Mouse (Mus musculus) midbrain, embryonic 15.5 days (tissue): Measurements from ENCODE around the gene Uck1. TPM values are rescaled to one million over a fixed set of nuclear protein-coding genes. Genes with fewer than 3 reads are reported as not detected.
A peak's percentile ranks its signal among the peaks of the same experiment; 100 is the strongest.

Experiments used
- ATAC-seq: fragments of 200-750 bp; cut with Nextera tagmentation; replicated peaks from 2 replicates; pipeline ENCODE4 v1.8.0; 2017; ENCODE audit warnings: moderate TSS enrichment
- H3K27ac ChIP-seq: fragments of 300-500 bp; sonication (generic); 2 replicates; pipeline ENCODE4 v1.5.1; 2015; ENCODE audit warnings: mild to moderate bottlenecking, inconsistent platforms
- H3K27me3 ChIP-seq: fragments of 300-500 bp; sonication (generic); replicated peaks from 2 replicates; pipeline ENCODE4 v1.6.1; 2015; ENCODE audit warnings: inconsistent platforms
- H3K36me3 ChIP-seq: fragments of 300-500 bp; sonication (generic); replicated peaks from 2 replicates; pipeline ENCODE4 v1.6.1; 2015; ENCODE audit warnings: inconsistent platforms
- H3K4me1 ChIP-seq: fragments of 300-500 bp; sonication (generic); 2 replicates; pipeline ENCODE4 v1.6.1; 2015; ENCODE audit warnings: inconsistent platforms
- H3K4me2 ChIP-seq: fragments of 300-500 bp; sonication (generic); 2 replicates; pipeline ENCODE4 v1.6.1; 2015; ENCODE audit warnings: inconsistent platforms, mild to moderate bottlenecking, moderate library complexity
- H3K4me3 ChIP-seq: fragments of 300-500 bp; sonication (generic); 2 replicates; pipeline ENCODE4 v1.5.1; 2015; ENCODE audit warnings: mild to moderate bottlenecking, inconsistent platforms
- H3K9ac ChIP-seq: fragments of 300-500 bp; sonication (generic); 2 replicates; pipeline ENCODE4 v1.6.1; 2015; ENCODE audit warnings: mild to moderate bottlenecking, inconsistent platforms
- H3K9me3 ChIP-seq: fragments of 300-500 bp; sonication (generic); 2 replicates; pipeline ENCODE4 v1.6.1; 2016; ENCODE audit warnings: inconsistent platforms
- WGBS: fragments of 180-500 bp; shearing (Covaris S2); methylation state at CpG from one replicate; pipeline ENCODE4 v1.1.7; 2015; ENCODE audit warnings: mixed read lengths; 5-methylcytosine and 5-hydroxymethylcytosine counted together
- polyA plus RNA-seq: library from polyadenylated mRNA; unstranded; fragments of >200 nt; fragmentation: Nextera tagmentation; extraction: Ambion mirVana; gene quantifications from 2 replicates; pipeline ENCODE4 v1.2.1, GENCODE M21; 2015

Uck1 gene
- polyA plus RNA-seq, 1 experiment from 2014 or later = 112 TPM

DNA sequence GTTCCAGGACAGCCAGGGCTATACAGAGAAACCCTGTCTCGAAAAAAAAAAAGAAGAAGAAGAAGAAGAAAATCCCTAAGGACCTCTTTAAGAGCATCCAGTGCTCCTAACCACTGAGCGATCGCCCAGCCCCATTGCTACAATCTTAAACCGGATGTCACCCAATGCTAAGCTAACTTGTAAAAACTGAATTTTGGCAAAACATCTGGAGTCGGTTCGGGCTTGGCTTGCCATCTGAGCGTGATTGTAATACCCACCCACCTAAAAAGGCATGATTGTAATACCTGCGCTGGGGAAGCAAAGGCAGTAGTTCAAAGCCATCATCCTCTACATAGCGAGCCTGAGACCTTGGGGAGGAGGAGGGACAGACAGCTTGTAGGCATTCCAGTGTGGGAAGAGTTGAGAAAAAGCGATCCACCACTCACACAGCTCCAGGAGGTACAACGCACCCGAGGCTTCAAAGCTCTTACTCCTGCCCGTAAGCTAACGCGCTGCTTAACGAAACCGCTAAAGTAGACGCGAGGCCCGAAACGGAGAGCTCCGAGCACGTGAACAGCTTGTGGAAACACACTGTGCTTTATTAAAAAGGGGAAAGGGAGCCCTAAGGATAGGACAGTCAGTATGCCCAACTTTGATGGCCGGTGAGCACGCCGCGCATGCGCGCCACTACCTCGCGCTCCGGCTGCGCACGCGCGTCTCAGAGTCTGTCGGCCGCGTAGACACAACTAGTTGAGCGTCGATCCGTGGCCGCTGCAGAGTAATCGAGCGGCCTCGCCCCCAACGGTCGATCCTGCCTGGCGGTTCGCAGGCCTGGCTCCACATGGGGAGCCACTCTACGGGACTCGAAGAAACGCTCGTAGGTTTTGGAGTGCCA, 23.8 kb downstream of the Uck1 start, which contains the start of gene Pomt1:
Gene Pomt1, plus strand, starts transcription at position 705 of the 874 bp plus-strand sequence.
- H3K27ac ChIP-seq = peak within 1 kb of the TSS; percentile 84
- no peaks in the 10 kb centered on the region for H3K27me3 ChIP-seq
- H3K4me2 ChIP-seq = peak within 1 kb of the TSS; percentile 85
- peaks cover 24% of the 10 kb centered on the region for H3K36me3 ChIP-seq
- H3K9ac ChIP-seq = peak within 1 kb of the TSS; percentile 70
- ATAC-seq = peak; percentile 94
- under 1% methylated on average over 54 of the region's 54 CpGs for WGBS
- H3K9me3 ChIP-seq = no peaks in the 10 kb centered on the region
- peaks cover 25% of the 10 kb centered on the region for H3K4me1 ChIP-seq
- peak within 1 kb of the TSS; percentile 80 for H3K4me3 ChIP-seq

DNA sequence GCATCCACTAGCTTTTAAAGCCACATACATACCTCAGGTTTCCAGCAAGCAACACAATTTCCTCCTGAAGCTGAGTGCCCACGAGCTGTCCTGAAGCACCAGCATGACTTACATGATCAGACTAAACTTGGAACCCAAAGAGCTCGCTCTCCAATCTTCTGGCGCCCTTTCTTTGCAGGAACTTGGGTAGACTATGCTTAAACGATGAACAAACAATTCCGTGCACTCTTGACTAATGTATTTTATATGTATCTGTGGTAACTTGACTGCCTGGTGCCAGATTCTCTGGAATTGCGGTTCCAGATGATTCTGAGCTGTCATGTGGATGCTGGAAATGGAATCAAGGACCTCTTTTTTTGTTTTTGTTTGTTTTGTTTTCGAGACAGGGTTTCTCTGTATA, 24.5 kb downstream of the Uck1 start:
- Histone ChIP-seq H3K4me1 (peaks cover 25% of the 10 kb centered on the region), H3K9me3 (no peaks in the 10 kb centered on the region), H3K4me2 (peak overlapping the region; percentile 85), H3K9ac (peak overlapping the region; percentile 68), H3K27ac (peak overlapping the region; percentile 84; the same call in 1 of the 2 replicates), H3K27me3 (no peaks in the 10 kb centered on the region), H3K36me3 (peaks cover 30% of the 10 kb centered on the region), H3K4me3 (peak overlapping the region; percentile 80)
- no peak for ATAC-seq
- WGBS = 36% methylated on average over 7 of the region's 7 CpGs

DNA sequence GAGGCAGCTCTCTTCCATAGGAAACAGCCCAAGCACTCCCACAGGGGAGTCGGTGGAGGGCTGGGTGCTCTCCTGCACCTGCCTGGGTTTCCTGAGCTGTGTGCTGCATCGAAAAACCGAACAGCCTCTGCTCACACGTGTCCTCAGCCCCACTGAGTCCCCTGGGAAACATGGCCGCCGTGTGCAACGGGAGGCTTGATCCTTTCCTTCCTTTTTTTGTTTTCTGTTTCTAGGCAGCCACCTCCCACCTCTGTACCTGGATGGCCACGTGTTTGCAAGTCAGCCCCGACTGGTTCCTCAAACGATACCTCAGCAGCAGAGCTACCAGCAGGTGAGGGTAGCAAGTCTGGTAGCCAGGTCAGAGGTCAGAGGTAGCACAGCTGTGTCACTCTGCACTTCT, 37.9 kb downstream of the Uck1 start:
- no peak overlapping the region for H3K4me3 ChIP-seq
- WGBS = 86% methylated on average over 10 of the region's 10 CpGs
- H3K9me3 ChIP-seq = no peaks in the 10 kb centered on the region
- peaks cover 89% of the 10 kb centered on the region for H3K36me3 ChIP-seq
- no peaks in the 10 kb centered on the region for H3K4me1 ChIP-seq
- no peak for ATAC-seq
- no peak overlapping the region for H3K27ac ChIP-seq
- H3K27me3 ChIP-seq = no peaks in the 10 kb centered on the region
- H3K9ac ChIP-seq = no peak overlapping the region
- no peak overlapping the region for H3K4me2 ChIP-seq

DNA sequence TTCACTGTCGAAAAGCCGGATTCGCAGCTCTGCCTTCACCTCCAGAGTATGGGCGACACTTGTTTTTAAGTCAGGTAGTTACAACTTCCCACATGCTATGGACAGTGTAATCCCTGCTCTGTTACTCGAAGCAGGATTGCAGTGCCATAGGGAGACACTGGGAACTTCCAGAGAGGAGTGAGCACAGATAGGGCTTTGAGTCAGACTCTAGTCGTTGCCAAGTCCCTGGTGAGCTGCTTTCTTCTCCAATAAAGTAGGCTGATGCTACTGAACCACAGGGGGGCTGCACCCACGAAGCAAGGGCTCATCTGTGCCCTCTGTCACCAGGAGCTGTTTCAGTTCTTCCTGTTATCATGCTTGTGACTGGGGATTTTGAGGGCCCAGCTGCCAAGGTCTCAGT, 38.4 kb downstream of the Uck1 start:
- H3K9ac ChIP-seq = no peak overlapping the region
- no peak for ATAC-seq
- H3K4me1 ChIP-seq = no peaks in the 10 kb centered on the region
- H3K27me3 ChIP-seq = no peaks in the 10 kb centered on the region
- peaks cover 89% of the 10 kb centered on the region for H3K36me3 ChIP-seq
- WGBS = 88% methylated on average over 7 of the region's 7 CpGs
- no peak overlapping the region for H3K27ac ChIP-seq
- no peaks in the 10 kb centered on the region for H3K9me3 ChIP-seq
- H3K4me3 ChIP-seq = no peak overlapping the region
- H3K4me2 ChIP-seq = no peak overlapping the region

DNA sequence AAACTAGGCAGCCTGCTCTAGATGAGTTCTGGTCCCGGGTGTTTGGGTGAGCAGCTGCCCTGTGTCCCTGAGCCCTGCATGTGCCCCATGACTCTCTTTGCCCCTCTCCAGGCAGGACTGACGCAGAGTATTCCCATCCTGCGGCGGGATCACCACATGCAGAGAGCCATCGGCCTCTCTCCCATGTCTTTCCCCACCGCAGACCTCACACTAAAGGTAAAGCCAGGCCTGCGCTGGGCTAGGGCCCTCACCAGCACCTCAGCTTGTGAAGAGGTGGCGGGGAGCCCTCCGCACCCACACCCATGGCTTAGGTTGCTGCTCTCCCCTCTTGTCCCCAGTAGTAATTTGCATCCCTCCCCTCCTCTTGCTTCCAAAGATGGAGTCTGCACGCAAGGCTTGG, 39.0 kb downstream of the Uck1 start:
- Histone ChIP-seq H3K36me3 (peaks cover 88% of the 10 kb centered on the region), H3K4me3 (no peak overlapping the region), H3K27ac (no peak overlapping the region), H3K9ac (no peak overlapping the region), H3K27me3 (no peaks in the 10 kb centered on the region), H3K4me1 (no peaks in the 10 kb centered on the region), H3K9me3 (no peaks in the 10 kb centered on the region), H3K4me2 (no peak overlapping the region)
- WGBS = 96% methylated on average over 10 of the region's 10 CpGs
- no peak for ATAC-seq

DNA sequence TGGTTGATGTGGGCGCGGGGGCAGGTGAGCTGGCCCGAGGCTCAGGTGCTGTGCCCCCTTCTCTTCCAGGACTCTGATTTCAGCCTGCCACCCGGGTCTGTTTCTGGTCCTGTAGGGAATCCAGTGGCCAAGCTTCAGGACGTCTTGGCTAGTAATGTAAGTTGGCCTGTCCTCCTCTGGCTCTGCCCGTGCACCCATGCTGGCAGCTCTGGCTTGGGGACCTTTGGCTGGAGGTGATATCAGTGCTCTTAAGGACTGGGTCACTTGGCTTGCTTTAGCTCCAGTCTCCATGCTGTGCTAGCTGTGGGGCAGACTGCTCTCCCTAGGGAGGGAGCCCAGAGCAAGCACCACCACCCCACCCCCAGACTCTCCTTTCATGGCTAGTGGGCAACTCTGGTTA, 39.9 kb downstream of the Uck1 start:
- H3K4me1 ChIP-seq = no peaks in the 10 kb centered on the region
- H3K4me2 ChIP-seq = no peak overlapping the region
- no peak overlapping the region for H3K9ac ChIP-seq
- no peaks in the 10 kb centered on the region for H3K9me3 ChIP-seq
- no peak overlapping the region for H3K27ac ChIP-seq
- no peak overlapping the region for H3K4me3 ChIP-seq
- peaks cover 94% of the 10 kb centered on the region for H3K36me3 ChIP-seq
- H3K27me3 ChIP-seq = no peaks in the 10 kb centered on the region
- no peak for ATAC-seq
- WGBS = 93% methylated on average over 6 of the region's 6 CpGs

DNA sequence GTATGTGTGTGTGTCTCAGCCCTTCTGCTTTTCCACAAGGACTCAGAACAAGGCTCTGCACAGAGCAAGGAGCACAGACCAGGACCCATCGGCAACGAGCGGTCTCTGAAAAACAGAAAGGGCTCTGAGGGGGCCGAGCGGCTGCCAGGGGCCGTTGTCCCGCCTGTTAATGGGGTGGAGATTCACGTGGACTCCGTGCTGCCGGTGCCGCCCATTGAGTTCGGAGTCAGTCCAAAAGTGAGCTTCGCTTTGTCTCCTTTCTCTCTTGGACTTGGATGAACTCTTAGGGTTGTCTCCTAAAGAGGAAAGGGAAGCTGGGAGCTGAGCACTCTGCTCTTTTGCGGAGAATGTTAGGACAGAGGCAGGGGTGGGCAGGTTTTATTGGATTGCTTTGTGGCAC, 40.5 kb downstream of the Uck1 start:
- H3K36me3 ChIP-seq = peaks cover 95% of the 10 kb centered on the region
- no peak overlapping the region for H3K4me2 ChIP-seq
- H3K27me3 ChIP-seq = no peaks in the 10 kb centered on the region
- no peak for ATAC-seq
- no peaks in the 10 kb centered on the region for H3K9me3 ChIP-seq
- H3K4me1 ChIP-seq = no peaks in the 10 kb centered on the region
- H3K4me3 ChIP-seq = no peak overlapping the region
- H3K9ac ChIP-seq = no peak overlapping the region
- H3K27ac ChIP-seq = no peak overlapping the region
- 96% methylated on average over 14 of the region's 14 CpGs for WGBS

DNA sequence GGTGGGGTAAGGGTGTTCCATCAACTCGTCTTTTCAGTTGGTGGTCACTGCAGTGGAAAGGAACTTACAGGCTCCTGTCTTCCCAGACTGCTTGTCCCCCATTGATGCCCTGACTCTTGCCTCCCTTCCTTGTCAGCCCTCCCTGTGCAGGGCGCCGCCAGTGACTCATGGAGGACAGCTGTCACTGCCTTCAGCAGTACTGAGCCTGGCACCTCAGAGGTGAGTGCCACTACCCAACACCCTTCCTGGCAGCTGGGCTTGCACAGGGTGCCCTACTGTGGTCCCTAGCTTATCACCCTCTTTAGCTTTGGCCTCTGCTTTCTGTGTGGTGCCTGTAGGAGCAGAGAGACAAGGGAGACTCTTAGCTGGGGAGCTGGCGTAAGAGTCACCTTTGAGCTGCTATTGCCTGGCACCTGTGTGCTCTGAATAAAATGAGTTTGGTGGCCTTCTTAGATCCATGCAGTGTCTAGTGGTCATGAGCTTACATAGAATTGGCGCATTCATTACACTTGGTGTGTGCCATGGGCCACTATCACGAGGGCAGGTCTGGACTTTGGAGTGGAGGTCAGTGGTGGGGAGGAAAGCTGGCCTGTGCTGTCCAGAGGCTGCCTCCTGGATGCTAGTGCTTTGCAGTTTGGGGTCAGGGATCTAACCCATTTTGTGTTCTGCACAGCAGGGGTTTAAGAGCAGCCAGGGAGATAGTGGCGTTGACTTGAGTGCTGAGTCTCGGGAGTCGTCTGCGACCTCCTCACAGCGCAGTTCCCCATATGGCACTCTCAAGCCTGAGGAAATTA, 41.2 kb downstream of the Uck1 start:
- H3K9me3 ChIP-seq = no peaks in the 10 kb centered on the region
- no peak overlapping the region for H3K4me2 ChIP-seq
- no peaks in the 10 kb centered on the region for H3K4me1 ChIP-seq
- no peaks in the 10 kb centered on the region for H3K27me3 ChIP-seq
- peaks cover 95% of the 10 kb centered on the region for H3K36me3 ChIP-seq
- WGBS = 87% methylated on average over 11 of the region's 11 CpGs
- ATAC-seq = no peak
- H3K27ac ChIP-seq = no peak overlapping the region
- no peak overlapping the region for H3K9ac ChIP-seq
- H3K4me3 ChIP-seq = no peak overlapping the region

DNA sequence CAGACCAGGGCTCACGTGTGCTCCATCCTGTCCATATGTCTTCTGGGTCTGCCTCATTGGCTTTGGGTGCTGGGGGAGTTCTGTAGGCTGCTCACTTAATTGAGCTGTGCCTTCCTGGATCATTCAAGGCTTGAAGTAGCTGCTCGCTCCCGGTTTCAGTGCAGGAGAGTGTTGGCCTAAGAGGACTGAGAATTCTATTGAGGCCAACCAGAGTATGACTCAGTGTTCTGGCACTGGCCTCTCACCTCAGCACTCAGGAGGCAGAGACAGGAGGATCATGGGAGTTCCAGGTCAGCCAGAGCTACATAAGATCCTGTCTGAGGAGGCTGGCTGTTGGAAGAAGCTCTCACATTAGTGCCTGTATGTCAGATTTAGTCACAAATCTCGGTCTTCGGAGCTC, 41.8 kb downstream of the Uck1 start:
- ATAC-seq = no peak
- no peak overlapping the region for H3K27ac ChIP-seq
- H3K4me3 ChIP-seq = no peak overlapping the region
- 95% methylated on average over 5 of the region's 5 CpGs for whole genome bisulfite sequencing
- no peaks in the 10 kb centered on the region; the same call in 1 of the 2 replicates for H3K4me1 ChIP-seq
- H3K36me3 ChIP-seq = peaks cover 93% of the 10 kb centered on the region
- no peak overlapping the region for H3K4me2 ChIP-seq
- H3K9ac ChIP-seq = no peak overlapping the region
- no peaks in the 10 kb centered on the region for H3K27me3 ChIP-seq
- no peaks in the 10 kb centered on the region for H3K9me3 ChIP-seq

DNA sequence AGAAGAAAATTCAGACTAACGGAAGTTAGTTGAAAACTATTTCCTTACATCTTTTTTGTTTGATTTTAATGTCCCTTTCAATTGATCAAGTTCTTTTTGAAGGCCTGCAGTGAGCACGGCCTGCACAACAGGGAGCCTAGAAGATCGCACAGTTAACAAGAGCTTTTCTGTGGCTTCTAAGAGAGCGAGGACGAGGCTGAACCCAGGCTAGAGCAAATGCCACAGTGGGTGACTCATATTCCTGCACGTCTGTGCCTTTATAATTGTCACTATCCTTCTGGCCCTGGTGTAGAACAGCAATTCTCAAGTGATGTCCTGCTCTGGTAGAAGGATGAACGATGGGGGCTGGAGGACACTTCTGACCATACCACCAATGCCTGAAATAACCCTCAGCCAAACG, 42.3 kb downstream of the Uck1 start:
- Histone ChIP-seq H3K27me3 (no peaks in the 10 kb centered on the region), H3K27ac (no peak overlapping the region), H3K36me3 (peaks cover 93% of the 10 kb centered on the region), H3K4me3 (no peak overlapping the region), H3K9ac (no peak overlapping the region), H3K9me3 (no peaks in the 10 kb centered on the region), H3K4me2 (no peak overlapping the region), H3K4me1 (no peaks in the 10 kb centered on the region; the same call in 1 of the 2 replicates)
- WGBS = 85% methylated on average over 8 of the region's 8 CpGs
- no peak for ATAC-seq

DNA sequence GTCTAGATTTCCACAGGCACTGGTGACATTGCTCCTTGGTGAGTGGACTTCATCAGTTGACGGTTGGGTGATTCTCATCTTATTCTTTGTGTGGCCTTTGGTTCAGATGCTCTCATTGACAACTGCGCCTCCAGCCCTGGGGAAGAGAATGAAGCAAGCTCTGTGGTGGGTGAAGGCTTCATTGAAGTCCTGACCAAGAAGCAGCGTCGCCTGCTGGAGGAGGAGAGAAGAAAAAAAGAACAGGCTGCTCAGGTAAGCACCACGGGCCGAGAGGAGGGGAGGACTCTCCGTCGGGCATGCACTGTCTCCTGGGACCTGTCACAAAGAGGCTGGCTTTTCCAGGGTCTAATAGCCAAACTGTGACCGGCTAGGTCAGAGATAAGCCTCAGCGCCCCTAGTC, 43.5 kb downstream of the Uck1 start:
- Histone ChIP-seq H3K4me1 (no peaks in the 10 kb centered on the region; the same call in 1 of the 2 replicates), H3K4me2 (no peak overlapping the region), H3K27ac (no peak overlapping the region), H3K9me3 (no peaks in the 10 kb centered on the region), H3K36me3 (peaks cover 93% of the 10 kb centered on the region), H3K9ac (no peak overlapping the region), H3K4me3 (no peak overlapping the region), H3K27me3 (no peaks in the 10 kb centered on the region)
- WGBS = 88% methylated on average over 10 of the region's 10 CpGs
- no peak for ATAC-seq

DNA sequence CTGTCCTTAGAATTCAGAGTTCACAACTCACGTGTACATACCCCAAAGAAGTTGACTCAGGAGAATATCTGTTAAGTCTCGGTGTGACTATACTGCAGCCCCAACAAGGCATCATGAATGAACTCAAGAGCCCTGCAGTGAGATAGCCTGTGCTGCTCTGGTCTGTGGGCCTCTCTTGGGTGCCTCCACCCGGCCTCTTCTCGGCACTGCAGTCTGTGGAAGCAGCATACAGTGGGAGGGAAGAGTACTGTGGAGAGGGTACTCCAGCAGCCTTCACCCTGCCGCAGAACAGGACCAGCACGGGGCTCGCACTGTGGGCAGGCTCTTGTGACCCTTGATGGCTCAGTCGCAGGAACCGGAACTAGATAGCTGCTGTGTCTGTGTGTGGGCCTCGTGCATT, 44.4 kb downstream of the Uck1 start:
- Histone ChIP-seq H3K9ac (no peak overlapping the region), H3K27ac (no peak overlapping the region), H3K9me3 (no peaks in the 10 kb centered on the region), H3K4me2 (no peak overlapping the region), H3K4me3 (no peak overlapping the region), H3K27me3 (no peaks in the 10 kb centered on the region), H3K36me3 (peaks cover 85% of the 10 kb centered on the region), H3K4me1 (no peaks in the 10 kb centered on the region; the same call in 1 of the 2 replicates)
- no peak for ATAC-seq
- 91% methylated on average over 10 of the region's 10 CpGs for WGBS
